ENCODE assay signal across 8 mouse cellular contexts in the genomic region with DNA sequence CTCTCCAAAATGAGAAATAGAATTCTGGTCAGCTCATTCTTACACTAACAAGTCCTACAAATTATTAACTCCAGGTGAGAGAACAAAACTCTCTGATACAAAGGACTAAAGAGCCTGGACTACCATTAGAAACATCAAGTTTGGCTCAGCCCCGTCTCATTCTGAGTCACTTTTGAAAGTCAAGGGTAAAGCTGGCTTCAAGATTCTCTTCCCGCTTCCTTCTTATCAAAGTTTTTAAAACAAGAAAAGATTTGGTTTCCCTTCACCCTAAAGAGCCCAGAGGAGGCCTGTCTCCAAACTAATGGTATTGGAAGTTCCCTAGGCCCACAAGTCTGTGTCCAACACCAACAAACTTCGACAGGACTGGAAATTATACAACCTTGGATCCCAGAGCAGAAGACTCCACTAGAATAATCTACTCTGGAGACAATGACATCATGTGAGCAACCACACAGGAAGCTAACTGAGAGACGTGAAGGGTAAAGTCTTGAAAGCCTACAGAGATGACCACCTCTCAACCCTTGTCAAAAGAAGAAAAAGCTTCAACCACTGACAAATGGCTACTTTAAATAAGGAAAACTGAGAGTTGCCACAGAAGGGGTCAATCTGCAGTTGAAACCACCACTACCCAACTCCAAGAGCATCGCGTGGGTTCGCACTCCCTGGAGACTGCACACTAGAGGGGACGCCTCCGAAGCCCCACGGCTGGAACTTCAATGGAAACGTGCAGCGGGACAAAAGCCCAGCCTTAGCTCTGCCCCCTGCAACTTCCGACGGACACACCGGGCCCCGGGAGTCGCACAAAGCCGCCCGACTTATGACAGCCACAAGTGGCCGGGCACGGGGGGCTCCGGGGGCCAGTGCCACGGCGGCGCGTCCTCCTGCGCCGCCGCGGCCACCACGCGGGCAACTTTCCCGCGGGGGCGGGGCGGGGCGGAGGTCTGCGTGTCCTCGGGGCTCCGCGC. TPM values are rescaled to one million over a fixed set of nuclear protein-coding genes. Genes with fewer than 3 reads are reported as not detected.
DNase-seq lines count a peak whose midpoint lies in the region; ATAC-seq lines count a peak whose summit lies in the region.

No protein-coding gene starts in this region.

- peak overlapping the region; percentile 99 for H3K9ac ChIP-seq in heart, embryonic 13.5 days
- peak overlapping the region; percentile 96 for H3K9ac ChIP-seq in heart, embryonic 16.5 days (ENCODE audit: low read length)
- peak overlapping the region; percentile 76 for H3K9ac ChIP-seq in liver, embryonic 16.5 days (ENCODE audit: low read depth, low read length)

- peak overlapping the region; percentile 76 for H3K4me2 ChIP-seq in heart, embryonic 13.5 days
- peak overlapping the region; percentile 72 for H3K4me2 ChIP-seq in heart, embryonic 16.5 days (ENCODE audit: low read depth, low read length)
- H3K4me2 ChIP-seq in liver, embryonic 16.5 days (ENCODE audit: low read depth, low read length): peak overlapping the region; percentile 75

- WGBS in heart, embryonic 13.5 days: 23% methylated on average over 41 of the region's 41 CpGs
- 25% methylated on average over 41 of the region's 41 CpGs for WGBS in heart, embryonic 16.5 days
- WGBS in liver, embryonic 16.5 days (ENCODE audit: insufficient replicate concordance): 30% methylated on average over 32 of the region's 41 CpGs

- no peak for DNase-seq in heart, adult 8-10 months (ENCODE audit: low spot score)
- peak; percentile 25 for DNase-seq in R1 (ENCODE audit: low read depth, low spot score)
- peak; percentile 63 for DNase-seq in testis, postnatal 10 days (ENCODE audit: low spot score)
- no peak for DNase-seq in thymus, postnatal 25 days
- DNase-seq in gastrocnemius, postnatal 10 days: no peak

- H3K4me3 ChIP-seq in heart, embryonic 13.5 days: peak overlapping the region; percentile 82
- H3K4me3 ChIP-seq in heart, embryonic 16.5 days (ENCODE audit: low read length): peak overlapping the region; percentile 75
- H3K4me3 ChIP-seq in liver, embryonic 16.5 days (ENCODE audit: low read depth, low read length): peak overlapping the region; percentile 73

- H3K27me3 ChIP-seq in heart, embryonic 13.5 days (replicated peaks): no peaks in the 10 kb centered on the region
- H3K27me3 ChIP-seq in heart, embryonic 16.5 days (ENCODE audit: control insufficient read depth, insufficient read depth, low read length): no peaks in the 10 kb centered on the region
- no peaks in the 10 kb centered on the region for H3K27me3 ChIP-seq in liver, embryonic 16.5 days (ENCODE audit: control insufficient read depth, insufficient read depth, low read depth, low read length)

- peaks cover 87% of the 10 kb centered on the region for H3K36me3 ChIP-seq in heart, embryonic 13.5 days
- H3K36me3 ChIP-seq in heart, embryonic 16.5 days (ENCODE audit: control insufficient read depth, insufficient read depth): peaks cover 35% of the 10 kb centered on the region
- peaks cover 10% of the 10 kb centered on the region for H3K36me3 ChIP-seq in liver, embryonic 16.5 days (ENCODE audit: control insufficient read depth, insufficient read depth)

- no peaks in the 10 kb centered on the region for H3K9me3 ChIP-seq in heart, embryonic 13.5 days
- H3K9me3 ChIP-seq in heart, embryonic 16.5 days (replicated peaks; ENCODE audit: control insufficient read depth, low read length): no peaks in the 10 kb centered on the region
- H3K9me3 ChIP-seq in liver, embryonic 16.5 days (replicated peaks; ENCODE audit: control insufficient read depth, low read length): no peaks in the 10 kb centered on the region

- peak overlapping the region; percentile 97 for H3K27ac ChIP-seq in heart, embryonic 13.5 days (replicated peaks)
- peak overlapping the region; percentile 93 for H3K27ac ChIP-seq in heart, embryonic 16.5 days (ENCODE audit: low read length)
- peak overlapping the region; percentile 76 for H3K27ac ChIP-seq in liver, embryonic 16.5 days (ENCODE audit: low read length)

- peaks cover 71% of the 10 kb centered on the region for H3K4me1 ChIP-seq in heart, embryonic 13.5 days
- peaks cover 36% of the 10 kb centered on the region for H3K4me1 ChIP-seq in heart, embryonic 16.5 days (ENCODE audit: control insufficient read depth, insufficient read depth, low read length)
- H3K4me1 ChIP-seq in liver, embryonic 16.5 days (ENCODE audit: control insufficient read depth, low read depth, low read length): peaks cover 5% of the 10 kb centered on the region

- peak; percentile 8; the same call in 1 of the 2 replicates for ATAC-seq in heart, embryonic 13.5 days (ENCODE audit: extremely low read depth, insufficient number of reproducible peaks, low FRiP score, low TSS enrichment)
- peak; percentile 15 for ATAC-seq in heart, embryonic 16.5 days (replicated peaks; ENCODE audit: extremely low read depth, insufficient read depth, low FRiP score)
- ATAC-seq in liver, embryonic 16.5 days (ENCODE audit: low read depth): peak; percentile 10

RNA-seq across cellular contexts. Expression of a gene that starts 0.8 kb away (rescaled TPM):
- 142 and 143 TPM in 2 replicates for polyA plus RNA-seq in heart, embryonic 13.5 days (2015; fragmentation: Nextera tagmentation; extraction: Ambion mirVana)
- total RNA-seq in heart, adult 8-10 months (2022): 100 to 1,000 TPM; 103 to 124 (median 118) TPM
- polyA plus RNA-seq in heart, embryonic 16.5 days (2015; fragmentation: Nextera tagmentation; extraction: Ambion mirVana): 98.0 and 133 TPM in 2 replicates
- polyA plus RNA-seq in liver, embryonic 16.5 days (2015; fragmentation: Nextera tagmentation; extraction: Ambion mirVana): 15.3 and 17.7 TPM in 2 replicates
- 100 to 1,000 TPM in 1 of 2 experiments, 10 to 100 TPM in 1; 92.0 to 114 TPM for total RNA-seq in gastrocnemius, postnatal 10 days (2021)

Comparison
In these comparisons a context has a peak if more than half of its experiments do, and no peak if none do; other contexts are left out.
1. DNase-seq: peak in R1 (single experiment) and testis, postnatal 10 days (single experiment); none in heart, adult 8-10 months (single experiment), thymus, postnatal 25 days (single experiment) and gastrocnemius, postnatal 10 days (single experiment).
2. Peak in every context shown above with its lines, with median percentiles within 50 percentile points of each other: ATAC-seq, H3K27ac ChIP-seq, H3K4me2 ChIP-seq, H3K4me3 ChIP-seq and H3K9ac ChIP-seq.